Mouse (Mus musculus) hindbrain, embryonic 10.5 days (tissue): Measurements from ENCODE around the gene Klrb1f. TPM values are rescaled to one million over a fixed set of nuclear protein-coding genes. Genes with fewer than 3 reads are reported as not detected.

Experiments
- DNase-seq: peaks from one replicate; pipeline ENCODE4 v3.0.0-alpha.2; 2017; ENCODE audit warnings: low spot score
- H3K27ac ChIP-seq: fragments of 300-500 bp; sonication (generic); 2 replicates; pipeline ENCODE4 v1.5.1; 2016; ENCODE audit warnings: mild to moderate bottlenecking, moderate library complexity
- H3K27me3 ChIP-seq: fragments of 300-500 bp; sonication (generic); 2 replicates; pipeline ENCODE4 v1.6.1; 2016; ENCODE audit warnings: mild to moderate bottlenecking; ENCODE audit not compliant: poor library complexity, insufficient read depth, severe bottlenecking
- H3K36me3 ChIP-seq: fragments of 300-500 bp; sonication (generic); 2 replicates; pipeline ENCODE4 v1.6.1; 2016; ENCODE audit warnings: mild to moderate bottlenecking, moderate library complexity
- H3K4me1 ChIP-seq: fragments of 300-500 bp; sonication (generic); replicated peaks from 2 replicates; pipeline ENCODE4 v1.6.1; 2016; ENCODE audit warnings: mild to moderate bottlenecking
- H3K4me3 ChIP-seq: fragments of 300-500 bp; sonication (generic); 2 replicates; pipeline ENCODE4 v1.5.1; 2016; ENCODE audit warnings: mild to moderate bottlenecking, moderate library complexity
- H3K9me3 ChIP-seq: fragments of 300-500 bp; sonication (generic); 2 replicates; pipeline ENCODE4 v1.6.1; 2016; ENCODE audit warnings: mild to moderate bottlenecking, moderate library complexity
- WGBS: fragments of 180-500 bp; shearing (Covaris S2); methylation state at CpG from one replicate; pipeline ENCODE4 v1.1.7; 2016; 5-methylcytosine and 5-hydroxymethylcytosine counted together
- polyA plus RNA-seq: library from polyadenylated mRNA; unstranded; fragments of >200 nt; fragmentation: Nextera tagmentation; extraction: Ambion mirVana; gene quantifications from 2 replicates; pipeline ENCODE4 v1.2.1, GENCODE M21; 2016

The Klrb1f gene
- polyA plus RNA-seq, 1 experiment from 2014 or later = 0.51 TPM

- no peak for DNase-seq
- H3K27ac ChIP-seq = no peak overlapping the region
- H3K4me3 ChIP-seq = no peak overlapping the region
- no peaks in the 10 kb centered on the region for H3K4me1 ChIP-seq
- no peaks in the 10 kb centered on the region for H3K27me3 ChIP-seq
- no peaks in the 10 kb centered on the region for H3K9me3 ChIP-seq
- H3K36me3 ChIP-seq = no peaks in the 10 kb centered on the region
- WGBS = 90% methylated on average over 4 of the region's 4 CpGs
Measured at GRCm38 (mm10) chr6:129102858-129103555, 57.3 kb downstream of the Klrb1f start.

Other genes starting within 250 kb of the Klrb1f start
- gene Gm44511, start 219.6 kb upstream of the Klrb1f start, polyA plus RNA-seq = not detected in 2 replicates
- gene Klrb1b, start 219.6 kb upstream of the Klrb1f start, polyA plus RNA-seq = not detected in 2 replicates
- gene Clec2i, start 158.3 kb upstream of the Klrb1f start, polyA plus RNA-seq = not detected in 2 replicates
- 0.98 and 1.8 TPM in 2 replicates for gene BC035044, start 154.8 kb upstream of the Klrb1f start, polyA plus RNA-seq
- gene Clec2g, start 111.5 kb upstream of the Klrb1f start, polyA plus RNA-seq = not detected in 2 replicates
- gene Clec2e, start 55.0 kb downstream of the Klrb1f start, polyA plus RNA-seq = not detected in 2 replicates
- not detected in 2 replicates for gene Clec2d, start 134.7 kb downstream of the Klrb1f start, polyA plus RNA-seq
- gene Cd69, start 229.5 kb downstream of the Klrb1f start, polyA plus RNA-seq = 0.19 TPM in 1 of 2 replicates, not detected in the other